Mouse (Mus musculus): ENCODE measurements around the gene Aff1. TPM values are rescaled to one million over a fixed set of nuclear protein-coding genes. Genes with fewer than 3 reads are reported as not detected.

Aff1 gene
- total and polyA plus RNA-seq, 2 experiments from 2014 or later, result 6.5 to 29.0 TPM

DNA sequence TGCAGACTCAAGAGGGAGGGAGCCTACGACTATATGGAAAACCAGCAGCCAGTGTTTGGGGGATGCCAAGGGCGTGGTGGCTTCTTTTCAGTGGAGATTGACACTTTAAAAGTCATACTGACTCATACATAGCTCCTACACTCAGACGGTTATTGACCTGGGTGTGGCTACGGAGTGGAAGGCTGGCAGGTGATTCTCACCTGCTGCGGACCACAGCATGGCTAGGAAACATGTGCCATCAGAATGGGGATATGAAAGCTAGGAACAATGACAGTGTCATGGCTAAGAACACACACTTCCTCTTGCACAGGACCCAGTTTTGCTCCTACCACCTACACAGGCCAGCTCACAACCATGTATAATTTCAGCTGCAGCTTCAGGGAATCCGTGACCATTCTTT lies 52.4 kb downstream of the Aff1 start:
- Histone ChIP-seq H3K9me3 (replicated peaks; ENCODE audit: control insufficient read depth, low read length) (no peaks in the 10 kb centered on the region), H3K9ac (replicated peaks; ENCODE audit: low read depth, low read length) (no peak overlapping the region), H3K36me3 (replicated peaks; ENCODE audit: control insufficient read depth, insufficient read depth, low read length) (no peaks in the 10 kb centered on the region), H3K27ac (ENCODE audit: low read depth) (no peak overlapping the region), H3K4me3 (ENCODE audit: low read depth, low read length) (no peak overlapping the region), H3K27me3 (ENCODE audit: control insufficient read depth, insufficient read depth, low read length) (no peaks in the 10 kb centered on the region), H3K4me2 (ENCODE audit: low read depth, low read length) (no peak overlapping the region), H3K4me1 (ENCODE audit: control insufficient read depth, insufficient read depth) (no peaks in the 10 kb centered on the region)
- TF ChIP-seq CTCF (IDR thresholded peaks at IDR 0.05; ENCODE audit: low read depth) (no peak), EP300 (IDR thresholded peaks at IDR 0.05; ENCODE audit: low read depth) (no peak)
- no peak for ATAC-seq (ENCODE audit: insufficient read depth, low read depth)
- DNase-seq (ENCODE audit: low spot score), result no peak
- WGBS, result 73% methylated on average over 6 of the region's 6 CpGs

DNA sequence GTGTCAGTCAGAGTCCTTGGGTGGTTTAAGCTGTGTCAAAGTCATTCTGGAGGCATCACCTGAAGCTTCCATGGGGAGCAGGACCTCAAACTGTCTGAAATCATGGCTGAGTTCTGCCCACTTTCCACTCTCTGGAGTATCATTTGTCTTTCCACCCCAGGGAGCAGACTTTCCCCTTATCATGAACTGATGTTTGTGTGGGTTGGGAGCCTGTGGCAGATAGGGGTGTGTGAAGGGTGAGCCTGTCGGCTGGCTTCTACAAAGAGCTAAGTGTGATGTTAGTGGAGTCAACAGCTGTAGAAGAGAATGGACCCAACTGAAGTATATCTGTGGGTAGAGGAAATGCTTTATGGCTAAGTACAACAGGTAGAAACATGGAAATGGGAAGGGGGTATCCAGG lies 53.5 kb downstream of the Aff1 start:
- 41% methylated on average over 1 of the region's 1 CpGs for WGBS
- H3K36me3 ChIP-seq (replicated peaks; ENCODE audit: control insufficient read depth, insufficient read depth, low read length), result no peaks in the 10 kb centered on the region
- ATAC-seq (ENCODE audit: insufficient read depth, low read depth) (no peak), DNase-seq (ENCODE audit: low spot score) (no peak)
- H3K4me2 ChIP-seq (ENCODE audit: low read depth, low read length), result no peak overlapping the region
- H3K27me3 ChIP-seq (ENCODE audit: control insufficient read depth, insufficient read depth, low read length), result no peaks in the 10 kb centered on the region
- H3K27ac ChIP-seq (ENCODE audit: low read depth), result no peak overlapping the region
- H3K9me3 ChIP-seq (replicated peaks; ENCODE audit: control insufficient read depth, low read length), result no peaks in the 10 kb centered on the region
- no peak for TF ChIP-seq EP300 (IDR thresholded peaks at IDR 0.05; ENCODE audit: low read depth)
- TF ChIP-seq CTCF (IDR thresholded peaks at IDR 0.05; ENCODE audit: low read depth), result no peak
- no peak overlapping the region for H3K4me3 ChIP-seq (ENCODE audit: low read depth, low read length)
- no peak overlapping the region for H3K9ac ChIP-seq (replicated peaks; ENCODE audit: low read depth, low read length)
- H3K4me1 ChIP-seq (ENCODE audit: control insufficient read depth, insufficient read depth), result no peaks in the 10 kb centered on the region

DNA sequence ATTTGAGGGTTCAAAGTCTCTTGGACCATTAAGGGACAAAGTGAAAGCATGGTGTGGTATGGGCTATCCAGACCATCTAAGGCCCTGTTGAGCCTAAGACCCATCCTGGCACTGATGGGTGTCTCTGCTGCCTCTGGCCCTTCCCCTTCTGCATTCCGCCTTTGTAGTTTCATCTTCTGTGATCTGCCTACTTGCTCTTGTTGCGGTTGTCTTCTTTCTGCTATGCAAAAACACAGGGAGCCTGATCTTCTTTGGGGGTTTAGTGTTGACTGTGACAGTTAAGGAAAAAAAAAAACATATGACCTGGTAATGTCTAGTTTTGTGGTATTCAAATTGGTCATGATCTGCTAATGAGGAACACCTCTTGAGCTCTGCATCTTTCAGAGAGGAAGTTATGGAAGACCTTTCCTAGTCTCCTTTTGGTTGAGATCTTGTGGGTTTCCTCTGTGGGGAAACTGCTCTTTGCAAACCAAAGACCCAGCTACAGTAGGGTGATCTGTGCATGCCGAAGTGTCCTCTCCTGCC lies 54.4 kb downstream of the Aff1 start:
- Histone ChIP-seq H3K27me3 (ENCODE audit: control insufficient read depth, insufficient read depth, low read length) (no peaks in the 10 kb centered on the region), H3K9me3 (replicated peaks; ENCODE audit: control insufficient read depth, low read length) (no peaks in the 10 kb centered on the region), H3K4me2 (ENCODE audit: low read depth, low read length) (no peak overlapping the region), H3K36me3 (replicated peaks; ENCODE audit: control insufficient read depth, insufficient read depth, low read length) (no peaks in the 10 kb centered on the region), H3K4me3 (ENCODE audit: low read depth, low read length) (no peak overlapping the region), H3K9ac (replicated peaks; ENCODE audit: low read depth, low read length) (no peak overlapping the region), H3K4me1 (ENCODE audit: control insufficient read depth, insufficient read depth) (no peaks in the 10 kb centered on the region), H3K27ac (ENCODE audit: low read depth) (no peak overlapping the region)
- 89% methylated on average over 3 of the region's 3 CpGs for WGBS
- no peak for DNase-seq (ENCODE audit: low spot score)
- no peak for ATAC-seq (ENCODE audit: insufficient read depth, low read depth)
- TF ChIP-seq EP300 (IDR thresholded peaks at IDR 0.05; ENCODE audit: low read depth) (no peak), CTCF (IDR thresholded peaks at IDR 0.05; ENCODE audit: low read depth) (no peak)

DNA sequence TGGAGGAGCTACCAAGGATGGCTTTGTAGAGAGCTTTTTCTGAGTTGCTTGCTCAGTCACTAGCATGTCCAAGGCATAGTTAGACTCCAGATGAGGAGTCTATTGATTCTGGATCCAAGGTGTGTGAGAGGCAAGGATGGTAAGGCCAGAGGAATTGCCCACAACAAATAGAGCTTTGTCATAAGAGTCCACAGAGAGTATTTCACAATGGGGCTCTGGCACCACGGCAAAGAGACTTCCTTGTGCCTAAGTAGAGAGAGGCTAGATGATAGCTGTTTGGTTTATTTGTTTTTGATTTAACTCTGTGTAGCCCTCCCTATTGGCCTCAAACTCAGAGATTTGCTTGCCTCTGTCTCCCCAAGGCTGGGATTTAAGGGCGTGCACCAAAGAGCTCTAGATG lies 54.9 kb downstream of the Aff1 start:
- H3K36me3 ChIP-seq (replicated peaks; ENCODE audit: control insufficient read depth, insufficient read depth, low read length), result no peaks in the 10 kb centered on the region
- DNase-seq (ENCODE audit: low spot score) (no peak), ATAC-seq (ENCODE audit: insufficient read depth, low read depth) (no peak)
- no peak overlapping the region for H3K27ac ChIP-seq (ENCODE audit: low read depth)
- 66% methylated on average over 2 of the region's 2 CpGs for WGBS
- no peak overlapping the region for H3K4me3 ChIP-seq (ENCODE audit: low read depth, low read length)
- TF ChIP-seq EP300 (IDR thresholded peaks at IDR 0.05; ENCODE audit: low read depth), result no peak
- TF ChIP-seq CTCF (IDR thresholded peaks at IDR 0.05; ENCODE audit: low read depth), result no peak
- no peaks in the 10 kb centered on the region for H3K4me1 ChIP-seq (ENCODE audit: control insufficient read depth, insufficient read depth)
- H3K4me2 ChIP-seq (ENCODE audit: low read depth, low read length), result no peak overlapping the region
- no peaks in the 10 kb centered on the region for H3K9me3 ChIP-seq (replicated peaks; ENCODE audit: control insufficient read depth, low read length)
- no peak overlapping the region for H3K9ac ChIP-seq (replicated peaks; ENCODE audit: low read depth, low read length)
- H3K27me3 ChIP-seq (ENCODE audit: control insufficient read depth, insufficient read depth, low read length), result no peaks in the 10 kb centered on the region

DNA sequence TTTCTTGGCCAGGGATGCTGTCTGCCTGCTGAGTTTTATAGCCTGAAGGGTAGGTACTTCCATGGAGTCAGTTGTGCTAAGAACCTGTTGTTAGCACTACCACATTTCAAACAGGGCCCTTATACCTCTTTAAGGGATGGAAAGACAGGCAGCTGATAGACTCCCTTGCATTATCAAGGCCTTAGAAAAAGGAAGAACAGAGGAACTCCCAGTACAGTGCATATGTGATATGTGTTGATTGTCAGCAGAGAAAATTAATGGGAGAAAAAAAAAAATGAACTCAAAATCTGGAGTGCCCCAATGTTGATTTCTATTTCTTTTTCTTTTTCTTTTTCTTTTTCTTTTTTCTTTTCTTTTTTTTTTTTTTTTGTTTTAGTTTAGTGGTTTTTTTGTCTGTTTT lies 56.2 kb downstream of the Aff1 start:
- H3K4me3 ChIP-seq (ENCODE audit: low read depth, low read length), result no peak overlapping the region
- H3K27ac ChIP-seq (ENCODE audit: low read depth), result no peak overlapping the region
- no peaks in the 10 kb centered on the region for H3K27me3 ChIP-seq (ENCODE audit: control insufficient read depth, insufficient read depth, low read length)
- DNase-seq (ENCODE audit: low spot score), result no peak
- no peak overlapping the region for H3K4me2 ChIP-seq (ENCODE audit: low read depth, low read length)
- H3K9ac ChIP-seq (replicated peaks; ENCODE audit: low read depth, low read length), result no peak overlapping the region
- no peaks in the 10 kb centered on the region for H3K36me3 ChIP-seq (replicated peaks; ENCODE audit: control insufficient read depth, insufficient read depth, low read length)
- ATAC-seq (ENCODE audit: insufficient read depth, low read depth), result no peak
- no peaks in the 10 kb centered on the region for H3K9me3 ChIP-seq (replicated peaks; ENCODE audit: control insufficient read depth, low read length)
- peaks cover 4% of the 10 kb centered on the region; the same call in 1 of the 2 replicates for H3K4me1 ChIP-seq (ENCODE audit: control insufficient read depth, insufficient read depth)
- no peak for TF ChIP-seq EP300 (IDR thresholded peaks at IDR 0.05; ENCODE audit: low read depth)
- no peak for TF ChIP-seq CTCF (IDR thresholded peaks at IDR 0.05; ENCODE audit: low read depth)
